12 mouse cellular contexts compared by ENCODE assay signal in the genomic region with DNA sequence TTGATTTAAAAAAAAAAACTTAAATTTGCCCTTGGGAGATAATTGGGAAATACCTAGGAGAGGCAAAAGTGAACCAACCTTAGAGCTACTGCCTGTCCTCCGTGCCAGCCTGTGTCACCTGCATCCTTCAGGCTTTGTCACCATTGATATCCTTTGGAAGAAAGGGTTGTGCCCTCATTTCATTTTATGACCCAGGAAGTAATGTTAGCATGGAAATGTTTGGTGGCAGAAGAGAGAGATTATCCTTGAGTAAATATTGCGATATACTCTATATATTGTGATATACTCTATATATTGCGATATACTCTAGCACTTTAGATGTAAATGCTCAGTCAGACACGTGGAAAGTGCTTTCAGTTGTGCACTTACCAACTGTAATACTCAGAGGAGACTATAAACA. TPM values are rescaled to one million over a fixed set of nuclear protein-coding genes. Genes with fewer than 3 reads are reported as not detected.
DNase-seq lines count a peak whose midpoint lies in the region; ATAC-seq lines count a peak whose summit lies in the region.
"Had no signal": no experiment of that assay in that cellular context is flagged by ENCODE, and none has a peak within 500 bp of the region (broad histone marks: within the 10 kb centered on the region; RNA-seq: fewer than 3 reads in every experiment).

No protein-coding gene starts in this region.

- intact Hi-C loops in left cerebral cortex, postnatal 25 days (cut with DNase I) = no loop called here

- peaks cover 54% of the 10 kb centered on the region for H3K36me3 ChIP-seq in kidney, embryonic 14.5 days (ENCODE audit: control insufficient read depth, insufficient read depth, low read length)
- H3K36me3 ChIP-seq in embryonic facial prominence, embryonic 14.5 days (ENCODE audit: control insufficient read depth, insufficient read depth, low read length) = peaks cover 69% of the 10 kb centered on the region
- peaks cover 23% of the 10 kb centered on the region for H3K36me3 ChIP-seq in hindbrain, embryonic 15.5 days
- H3K36me3 ChIP-seq in midbrain, embryonic 16.5 days (ENCODE audit: control insufficient read depth, insufficient read depth, low read length) = peaks cover 21% of the 10 kb centered on the region

- H3K9ac ChIP-seq in kidney, embryonic 14.5 days (ENCODE audit: low read depth, low read length) = no peak overlapping the region
- no peak overlapping the region for H3K9ac ChIP-seq in embryonic facial prominence, embryonic 14.5 days (ENCODE audit: low read depth, low read length)
- H3K9ac ChIP-seq in hindbrain, embryonic 15.5 days = no peak overlapping the region; the same call in 1 of the 2 replicates
- no peak overlapping the region for H3K9ac ChIP-seq in midbrain, embryonic 16.5 days (ENCODE audit: low read depth, low read length)

- H3K4me2 ChIP-seq in kidney, embryonic 14.5 days (replicated peaks; ENCODE audit: low read depth, low read length) = peak overlapping the region; percentile 35; the same call in 1 of the 2 replicates
- H3K4me2 ChIP-seq in embryonic facial prominence, embryonic 14.5 days (ENCODE audit: low read depth, low read length) = peak overlapping the region; percentile 50
- H3K4me2 ChIP-seq in hindbrain, embryonic 15.5 days = peak overlapping the region; percentile 72
- H3K4me2 ChIP-seq in midbrain, embryonic 16.5 days (ENCODE audit: low read length) = peak overlapping the region; percentile 90

- no peaks in the 10 kb centered on the region for H3K27me3 ChIP-seq in kidney, embryonic 14.5 days (ENCODE audit: control insufficient read depth, insufficient read depth, low read length)
- H3K27me3 ChIP-seq in embryonic facial prominence, embryonic 14.5 days (replicated peaks; ENCODE audit: control insufficient read depth, insufficient read depth, low read length) = no peaks in the 10 kb centered on the region
- H3K27me3 ChIP-seq in hindbrain, embryonic 15.5 days = no peaks in the 10 kb centered on the region
- no peaks in the 10 kb centered on the region for H3K27me3 ChIP-seq in midbrain, embryonic 16.5 days (ENCODE audit: control insufficient read depth, insufficient read depth, low read depth, low read length)

- no peak overlapping the region for H3K4me3 ChIP-seq in kidney, embryonic 14.5 days (ENCODE audit: low read length)
- peak overlapping the region; percentile 20; the same call in 1 of the 2 replicates for H3K4me3 ChIP-seq in embryonic facial prominence, embryonic 14.5 days (ENCODE audit: low read depth, low read length)
- peak overlapping the region; percentile 30 for H3K4me3 ChIP-seq in hindbrain, embryonic 15.5 days
- peak overlapping the region; percentile 38 for H3K4me3 ChIP-seq in midbrain, embryonic 16.5 days (ENCODE audit: low read depth, low read length)

- H3K9me3 ChIP-seq in kidney, embryonic 14.5 days (ENCODE audit: control insufficient read depth, low read length) = no peaks in the 10 kb centered on the region; the same call in 1 of the 2 replicates
- H3K9me3 ChIP-seq in embryonic facial prominence, embryonic 14.5 days (ENCODE audit: control insufficient read depth, low read length) = no peaks in the 10 kb centered on the region
- H3K9me3 ChIP-seq in hindbrain, embryonic 15.5 days = no peaks in the 10 kb centered on the region
- H3K9me3 ChIP-seq in midbrain, embryonic 16.5 days (replicated peaks; ENCODE audit: control insufficient read depth, low read length, poor library complexity, severe bottlenecking) = no peaks in the 10 kb centered on the region

- no peak overlapping the region for H3K27ac ChIP-seq in kidney, embryonic 14.5 days (ENCODE audit: low read depth, low read length)
- H3K27ac ChIP-seq in embryonic facial prominence, embryonic 14.5 days (replicated peaks; ENCODE audit: low read depth, low read length) = no peak overlapping the region
- no peak overlapping the region for H3K27ac ChIP-seq in hindbrain, embryonic 15.5 days (replicated peaks)
- no peak overlapping the region for H3K27ac ChIP-seq in midbrain, embryonic 16.5 days (ENCODE audit: low read length)

- no peak for ATAC-seq in kidney, embryonic 14.5 days (ENCODE audit: low FRiP score, low TSS enrichment)
- ATAC-seq in embryonic facial prominence, embryonic 14.5 days (ENCODE audit: low read depth) = no peak
- no peak for ATAC-seq in hindbrain, embryonic 15.5 days (ENCODE audit: low FRiP score, low read depth)
- no peak for ATAC-seq in midbrain, embryonic 16.5 days
- ATAC-seq: lung, postnatal 0 days had no signal

- no peak for DNase-seq in kidney, postnatal 25 days
- DNase-seq in embryonic facial prominence, embryonic 14.5 days (ENCODE audit: low spot score) = no peak
- no peak for DNase-seq in left cerebral cortex, postnatal 25 days (ENCODE audit: low spot score in 2 of 2)
- DNase-seq in testis, postnatal 10 days (ENCODE audit: low spot score) = no peak
- no peak for DNase-seq in natural killer cell, adult 2 months (ENCODE audit: low spot score in 2 of 2)
- DNase-seq: cerebellum, adult 18-20 months; gastrocnemius, postnatal 25 days; heart, postnatal 36 days had no signal

- WGBS in kidney, embryonic 14.5 days = 86% methylated on average over 4 of the region's 4 CpGs
- WGBS in embryonic facial prominence, embryonic 14.5 days = 88% methylated on average over 4 of the region's 4 CpGs
- WGBS in hindbrain, embryonic 15.5 days = 59% methylated on average over 4 of the region's 4 CpGs
- WGBS in midbrain, embryonic 16.5 days = 72% methylated on average over 4 of the region's 4 CpGs

- peaks cover 46% of the 10 kb centered on the region for H3K4me1 ChIP-seq in kidney, embryonic 14.5 days (ENCODE audit: control insufficient read depth, insufficient read depth, low read length)
- peaks cover 44% of the 10 kb centered on the region for H3K4me1 ChIP-seq in embryonic facial prominence, embryonic 14.5 days (ENCODE audit: control insufficient read depth, insufficient read depth, low read length)
- H3K4me1 ChIP-seq in hindbrain, embryonic 15.5 days (replicated peaks) = peaks cover 87% of the 10 kb centered on the region
- peaks cover 70% of the 10 kb centered on the region for H3K4me1 ChIP-seq in midbrain, embryonic 16.5 days (ENCODE audit: control insufficient read depth, insufficient read depth, low read length)

RNA-seq across cellular contexts. Expression of a gene that starts 6.4 kb away (rescaled TPM):
- polyA plus RNA-seq in kidney, embryonic 14.5 days (2014; fragmentation: Nextera tagmentation; extraction: Ambion mirVana) = 844 and 1,016 TPM in 2 replicates
- 499 and 556 TPM in 2 replicates for polyA plus RNA-seq in embryonic facial prominence, embryonic 14.5 days (2014; fragmentation: Nextera tagmentation; extraction: Ambion mirVana)
- 767 and 770 TPM in 2 replicates for polyA plus RNA-seq in hindbrain, embryonic 15.5 days (2015; fragmentation: Nextera tagmentation; extraction: Ambion mirVana)
- 738 and 762 TPM in 2 replicates for polyA plus RNA-seq in midbrain, embryonic 16.5 days (2015; fragmentation: Nextera tagmentation; extraction: Ambion mirVana)
- 100 to 1,000 TPM; 565 to 602 TPM for total RNA-seq in left cerebral cortex, postnatal 25 days (2021)

Comparison
In these comparisons a context has a peak if more than half of its experiments do, and no peak if none do; other contexts are left out.
1. H3K4me2 ChIP-seq: peak in every context shown above with its lines; median percentile 90 in midbrain, embryonic 16.5 days; 72 in hindbrain, embryonic 15.5 days; 50 in embryonic facial prominence, embryonic 14.5 days; 35 in kidney, embryonic 14.5 days.